In genomic region chr9:66218917-66219725, GRCm38 (mm10) we compare ENCODE assay signal across 12 mouse cellular contexts.
DNase-seq lines count a peak whose midpoint lies in the region; ATAC-seq and TF ChIP-seq lines count a peak whose summit lies in the region.
"Had no signal": no experiment of that assay in that cellular context is flagged by ENCODE, and none has a peak within 500 bp of the region (broad histone marks: within the 10 kb centered on the region; RNA-seq: fewer than 3 reads in every experiment).

No protein-coding gene starts in this region.

- H3K4me3 ChIP-seq in heart, embryonic 13.5 days: no peak overlapping the region
- H3K4me3 ChIP-seq in lung, postnatal 0 days (ENCODE audit: low read depth, low read length): no peak overlapping the region
- no peak overlapping the region for H3K4me3 ChIP-seq in kidney, adult 2 months (ENCODE audit: insufficient read depth, low read depth, low read length)
- H3K4me3 ChIP-seq: embryonic facial prominence, embryonic 13.5 days had no signal

- no peaks in the 10 kb centered on the region for H3K27me3 ChIP-seq in heart, embryonic 13.5 days (replicated peaks)
- no peaks in the 10 kb centered on the region for H3K27me3 ChIP-seq in lung, postnatal 0 days (replicated peaks; ENCODE audit: insufficient read depth, low read length)
- H3K27me3 ChIP-seq in kidney, adult 2 months (replicated peaks; ENCODE audit: control insufficient read depth, insufficient read depth, low read length): no peaks in the 10 kb centered on the region
- H3K27me3 ChIP-seq: embryonic facial prominence, embryonic 13.5 days had no signal

- H3K36me3 ChIP-seq in heart, embryonic 13.5 days: no peaks in the 10 kb centered on the region
- no peaks in the 10 kb centered on the region for H3K36me3 ChIP-seq in lung, postnatal 0 days (ENCODE audit: insufficient read depth, low read length)
- no peaks in the 10 kb centered on the region for H3K36me3 ChIP-seq in kidney, adult 2 months (ENCODE audit: control insufficient read depth, insufficient read depth, low read length)
- H3K36me3 ChIP-seq: embryonic facial prominence, embryonic 13.5 days had no signal

- peaks cover 47% of the 10 kb centered on the region for H3K4me1 ChIP-seq in heart, embryonic 13.5 days
- H3K4me1 ChIP-seq in lung, postnatal 0 days (ENCODE audit: insufficient read depth, low read depth, low read length): no peaks in the 10 kb centered on the region
- H3K4me1 ChIP-seq in kidney, adult 2 months (ENCODE audit: control insufficient read depth, insufficient read depth, low read length): peaks cover 4% of the 10 kb centered on the region; the same call in 1 of the 2 replicates

- TF ChIP-seq POLR2A in kidney, adult 2 months (IDR thresholded peaks at IDR 0.05; ENCODE audit: low read depth, low read length): no peak

- H3K9me3 ChIP-seq in heart, embryonic 13.5 days: no peaks in the 10 kb centered on the region
- H3K9me3 ChIP-seq in lung, postnatal 0 days (ENCODE audit: low read length): no peaks in the 10 kb centered on the region
- H3K9me3 ChIP-seq: embryonic facial prominence, embryonic 13.5 days had no signal

- H3K9ac ChIP-seq in heart, embryonic 13.5 days: no peak overlapping the region
- H3K9ac ChIP-seq in lung, postnatal 0 days (replicated peaks; ENCODE audit: low read depth): no peak overlapping the region
- H3K9ac ChIP-seq: embryonic facial prominence, embryonic 13.5 days; liver, postnatal 0 days had no signal

- peak; percentile 13 for TF ChIP-seq CTCF in lung, postnatal 0 days (IDR thresholded peaks at IDR 0.05)
- TF ChIP-seq CTCF in kidney, adult 2 months (conservative IDR thresholded peaks at IDR 0.05; ENCODE audit: insufficient read depth, insufficient read length, low read depth, low read length): no peak

- H3K27ac ChIP-seq in heart, embryonic 13.5 days (replicated peaks): peak overlapping the region; percentile 46
- peak overlapping the region; percentile 72 for H3K27ac ChIP-seq in lung, postnatal 0 days (ENCODE audit: low read length)
- H3K27ac ChIP-seq in kidney, adult 2 months (ENCODE audit: insufficient read depth, low read depth, low read length): no peak overlapping the region
- H3K27ac ChIP-seq: embryonic facial prominence, embryonic 13.5 days had no signal

- DNase-seq in gastrocnemius, adult 18-20 months (ENCODE audit: low spot score): peak; percentile 77
- DNase-seq in gastrocnemius, postnatal 10 days: no peak
- peak; percentile 86 for DNase-seq in cerebellum, adult 18-20 months
- peak; percentile 92 for DNase-seq in lung, postnatal 0 days (ENCODE audit: low spot score)
- no peak for DNase-seq in c-Kit-positive CD71-positive TER-119-positive erythroid progenitor cells, embryonic 14.5 days (ENCODE audit: low spot score)
- DNase-seq in kidney, postnatal 4 days: no peak
- no peak for DNase-seq in kidney, adult 2 months
- DNase-seq: adrenal gland, postnatal 25 days; liver, postnatal 0 days had no signal

- peak; percentile 97 for TF ChIP-seq EP300 in lung, postnatal 0 days (IDR thresholded peaks at IDR 0.05)

- peak overlapping the region; percentile 1; the same call in 1 of the 2 replicates for H3K4me2 ChIP-seq in heart, embryonic 13.5 days
- no peak overlapping the region for H3K4me2 ChIP-seq in lung, postnatal 0 days (replicated peaks; ENCODE audit: low read depth, low read length)
- H3K4me2 ChIP-seq: embryonic facial prominence, embryonic 13.5 days had no signal

- 48% methylated on average over 10 of the region's 10 CpGs for WGBS in heart, embryonic 13.5 days
- 33% methylated on average over 10 of the region's 10 CpGs for WGBS in lung, postnatal 0 days
- 68% methylated on average over 10 of the region's 10 CpGs for WGBS in kidney, adult 2 months

- ATAC-seq in heart, embryonic 13.5 days (ENCODE audit: extremely low read depth, insufficient number of reproducible peaks, low FRiP score, low TSS enrichment): no peak
- ATAC-seq in lung, postnatal 0 days: peak; percentile 94
- ATAC-seq: intestine, postnatal 0 days; liver, postnatal 0 days had no signal

Comparison
In these comparisons a context has a peak if more than half of its experiments do, and no peak if none do; other contexts are left out.
1. DNase-seq: peak in gastrocnemius, adult 18-20 months (single experiment), cerebellum, adult 18-20 months (2 of 2) and lung, postnatal 0 days (single experiment); none in gastrocnemius, postnatal 10 days (single experiment), c-Kit-positive CD71-positive TER-119-positive erythroid progenitor cells, embryonic 14.5 days (single experiment), kidney, postnatal 4 days (0 of 2) and kidney, adult 2 months (single experiment).